Mouse (Mus musculus) ovary, postnatal 10 days (tissue): Measurements from ENCODE around the gene Rsl24d1.
"Not testable (repeated sequence)": the region's sequence is repeated elsewhere in the genome, so short reads cannot be mapped to it uniquely, and the experiment has no call there.

Experiments
- DNase-seq: peaks from one replicate; pipeline ENCODE4 v3.0.0; 2022; ENCODE audit warnings: low spot score

Gene Rsl24d1

GRCm38 (mm10) chr9:73112919-73113906, at the start of gene Rsl24d1:
Rsl24d1 (plus strand) TSS chr9:73113426.
- DNase-seq, result peak; percentile 61

DNA sequence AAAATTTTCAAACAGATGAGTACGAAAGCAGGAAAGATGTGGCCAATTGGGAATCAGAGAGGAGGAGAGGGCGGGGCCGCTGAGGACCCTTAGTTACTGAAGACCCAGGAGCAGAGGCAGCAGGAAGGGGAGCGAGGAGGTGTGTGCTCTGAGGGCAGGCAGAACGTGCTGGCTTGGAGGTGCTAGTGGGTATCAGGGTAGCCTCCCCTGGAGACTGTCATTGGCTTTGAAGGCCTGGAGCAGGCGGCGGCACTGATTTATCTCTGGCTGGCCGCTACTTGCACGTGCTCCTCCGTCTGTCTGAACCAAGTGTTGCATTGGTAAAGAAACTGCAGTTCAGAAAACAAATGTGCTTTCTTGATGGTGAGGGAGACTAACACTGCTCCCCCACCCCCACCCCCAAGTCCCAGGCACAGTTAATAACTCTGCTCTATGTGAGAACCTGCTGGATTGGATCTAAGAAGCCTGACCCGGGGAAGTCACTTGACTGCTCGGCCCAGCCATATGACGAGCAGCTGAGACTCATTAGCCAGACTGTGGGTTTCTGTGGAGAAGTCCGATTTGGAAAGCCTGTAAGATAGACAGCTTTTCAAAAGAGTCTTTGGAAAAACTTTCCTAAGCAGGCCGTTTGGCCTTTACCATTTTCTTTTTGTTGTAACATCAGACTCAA, 49.5 kb upstream of the Rsl24d1 start:
- DNase-seq, result no peak

- DNase-seq, result no peak
Measured at GRCm38 (mm10) chr9:73067086-73067485, 46.1 kb upstream of the Rsl24d1 start.

GRCm38 (mm10) chr9:73068230-73068679, 45.0 kb upstream of the Rsl24d1 start:
- DNase-seq, result no peak

GRCm38 (mm10) chr9:73068688-73069087, 44.5 kb upstream of the Rsl24d1 start:
- DNase-seq, result no peak

- no peak for DNase-seq
Measured at GRCm38 (mm10) chr9:73070971-73071659, 42.1 kb upstream of the Rsl24d1 start.

- DNase-seq, result no peak
Measured at GRCm38 (mm10) chr9:73072426-73072825, 40.8 kb upstream of the Rsl24d1 start.

DNA sequence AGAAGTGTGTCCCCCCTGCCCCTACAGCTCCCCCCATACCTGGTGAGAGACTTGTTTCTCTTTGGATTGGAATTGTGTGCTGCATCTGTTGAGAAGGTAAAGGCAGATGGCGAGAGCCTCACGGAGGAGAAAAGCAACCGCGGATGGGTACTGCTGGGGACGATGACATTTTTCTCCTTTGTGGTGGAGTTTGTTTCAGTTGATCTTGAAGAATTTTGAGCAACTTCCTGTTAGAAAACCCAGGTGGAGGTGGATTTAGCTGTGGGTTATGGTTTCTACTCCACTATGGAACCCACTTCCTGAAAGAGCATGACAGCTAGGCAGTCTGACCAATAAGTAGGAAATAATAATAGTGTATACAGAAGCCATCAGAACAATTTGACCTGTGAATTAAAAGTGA, 40.1 kb upstream of the Rsl24d1 start:
- DNase-seq, result no peak

- DNase-seq, result not testable (repeated sequence)
Measured at GRCm38 (mm10) chr9:73079349-73079748, 33.9 kb upstream of the Rsl24d1 start.

GRCm38 (mm10) chr9:73079801-73080325, 33.4 kb upstream of the Rsl24d1 start:
- DNase-seq, result no peak

DNA sequence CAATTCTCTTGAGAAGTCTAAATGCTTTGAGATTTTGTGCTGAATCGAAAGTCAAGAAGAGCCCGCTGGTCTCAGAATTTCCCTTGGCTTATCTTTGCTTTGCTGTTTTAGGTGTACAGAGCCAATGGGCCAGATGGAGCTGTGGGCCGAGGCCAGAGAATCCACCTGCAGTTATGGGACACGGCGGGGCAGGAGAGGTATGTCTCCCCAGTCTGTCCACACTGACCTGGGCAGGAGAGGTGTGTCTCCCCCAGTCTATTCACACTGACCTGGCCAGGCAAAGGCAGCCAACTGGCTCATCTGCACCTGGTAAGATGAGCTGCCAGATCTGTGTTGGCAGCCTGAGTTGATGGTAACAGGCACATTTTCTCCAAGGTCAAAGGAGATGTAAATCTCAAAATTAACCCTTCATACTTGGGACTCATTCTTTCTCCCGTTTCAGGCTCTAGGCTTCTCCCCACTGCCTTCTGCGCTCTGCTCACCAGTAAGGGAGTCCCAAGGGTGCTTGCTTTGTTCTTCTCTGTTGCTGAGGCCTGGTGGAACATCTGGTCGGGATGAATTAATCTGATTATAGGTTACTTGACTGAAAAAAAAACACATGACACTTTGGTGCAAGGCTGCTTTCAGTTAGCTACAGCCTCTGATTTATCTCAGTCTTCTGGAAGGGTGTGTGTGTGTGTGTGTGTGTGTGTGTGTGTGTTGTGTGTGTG, 30.8 kb upstream of the Rsl24d1 start:
- DNase-seq, result no peak

DNA sequence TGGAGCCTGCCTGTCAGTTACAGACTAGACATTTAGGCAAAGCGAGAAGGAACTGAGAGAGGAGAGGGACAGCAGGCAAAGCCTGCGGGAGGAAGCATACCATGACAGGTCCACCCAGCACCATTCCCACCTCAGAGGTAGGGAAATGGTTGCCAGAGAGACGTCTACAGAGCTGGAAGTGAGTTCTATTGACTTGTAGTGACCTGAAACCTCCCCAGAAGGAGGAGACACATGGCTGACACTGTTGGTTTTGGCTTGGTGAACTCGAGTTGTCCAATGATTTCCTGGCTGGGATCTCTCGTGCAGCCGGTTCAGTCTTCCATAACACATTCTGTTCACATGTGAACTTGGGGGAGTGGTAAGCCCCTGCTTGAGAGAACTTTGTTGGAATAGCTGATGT, 29.3 kb upstream of the Rsl24d1 start:
- DNase-seq, result no peak

GRCm38 (mm10) chr9:73085845-73086244, 27.4 kb upstream of the Rsl24d1 start:
- DNase-seq, result no peak

DNA sequence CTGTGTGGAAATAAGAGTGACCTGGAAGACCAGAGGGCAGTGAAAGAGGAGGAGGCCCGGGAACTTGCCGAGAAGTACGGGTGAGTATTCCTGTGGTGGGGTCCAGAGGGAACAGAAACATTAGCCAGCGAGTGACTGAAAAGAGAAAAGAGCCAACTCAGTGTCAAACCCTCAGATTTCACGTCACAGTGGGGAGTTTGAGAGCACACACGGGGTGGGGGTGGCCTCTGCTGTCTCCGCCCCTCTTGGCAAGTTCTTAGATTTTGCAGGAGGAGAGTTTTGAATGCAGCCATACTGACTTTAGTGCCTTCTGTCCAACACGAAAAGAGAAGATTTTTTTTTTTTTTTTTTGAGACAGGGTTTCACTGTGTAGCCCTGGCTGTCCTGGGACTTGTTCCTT, 26.1 kb upstream of the Rsl24d1 start:
- DNase-seq, result no peak

- no peak for DNase-seq
Measured at GRCm38 (mm10) chr9:73087581-73087980, 25.6 kb upstream of the Rsl24d1 start.

GRCm38 (mm10) chr9:73089222-73089920, 23.9 kb upstream of the Rsl24d1 start:
- no peak for DNase-seq

- no peak for DNase-seq
Measured at GRCm38 (mm10) chr9:73090121-73090520, 23.1 kb upstream of the Rsl24d1 start.

GRCm38 (mm10) chr9:73091747-73092146, 21.5 kb upstream of the Rsl24d1 start:
- DNase-seq, result no peak

DNA sequence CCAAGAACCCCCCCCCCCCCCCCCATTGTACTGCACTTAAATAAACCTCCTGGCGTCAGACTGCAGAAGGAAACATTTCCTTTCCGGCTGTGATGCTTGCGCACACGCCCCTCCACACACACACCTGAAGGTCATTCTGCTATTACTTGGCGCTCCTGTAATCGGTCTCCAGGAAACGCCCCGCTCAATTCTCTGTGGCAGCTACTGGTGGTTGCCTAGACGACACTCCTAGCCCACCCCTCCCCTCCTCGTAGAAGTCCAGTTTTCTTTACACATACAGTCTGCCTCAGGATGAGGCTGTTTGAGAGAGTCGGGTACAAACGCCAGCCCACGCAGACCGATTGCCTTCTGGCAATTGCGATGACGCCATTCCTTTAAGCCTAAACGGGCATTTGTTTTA, 18.6 kb upstream of the Rsl24d1 start:
- DNase-seq, result no peak

DNA sequence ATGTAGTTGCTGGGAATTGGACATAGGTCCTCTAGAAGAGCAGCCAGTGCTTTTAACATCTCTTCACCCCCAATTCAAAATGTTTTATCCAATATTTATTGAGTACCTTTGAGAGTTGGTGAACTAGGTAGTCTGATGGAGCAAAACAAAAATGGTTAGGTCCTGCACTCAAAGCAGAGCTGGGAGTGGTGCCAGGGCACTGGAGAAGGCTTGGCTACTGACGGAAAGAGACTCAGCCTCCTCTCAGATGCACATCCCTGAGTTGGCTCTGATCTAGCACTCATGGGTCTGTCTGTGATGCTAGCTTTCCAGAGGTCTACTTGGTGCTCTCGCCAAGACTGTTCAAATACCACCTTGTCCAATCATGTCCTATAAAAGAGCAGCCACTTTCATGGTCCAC, 15.3 kb upstream of the Rsl24d1 start:
- no peak for DNase-seq

GRCm38 (mm10) chr9:73101536-73101935, 11.7 kb upstream of the Rsl24d1 start, which contains the start of gene Khdc3:
Khdc3 (plus strand) TSS chr9:73101836.
- DNase-seq, result no peak
